Mouse (Mus musculus): ENCODE data around the gene Ccdc43.
"Not testable (repeated sequence)": the region's sequence is repeated elsewhere in the genome, so short reads cannot be mapped to it uniquely, and the experiment has no call there.

Gene Ccdc43

GRCm38 (mm10) chr11:102697338-102698017 is at the start of gene Ccdc43:
TSS of gene Ccdc43 (minus strand) at chr11:102697782.
- peak; percentile 80 to 85 for DNase-seq (ENCODE audit: low spot score in 2 of 2)

- DNase-seq (ENCODE audit: low spot score in 2 of 2) = no peak
Measured at GRCm38 (mm10) chr11:102744746-102745145, 47.2 kb upstream of the Ccdc43 start.

DNA sequence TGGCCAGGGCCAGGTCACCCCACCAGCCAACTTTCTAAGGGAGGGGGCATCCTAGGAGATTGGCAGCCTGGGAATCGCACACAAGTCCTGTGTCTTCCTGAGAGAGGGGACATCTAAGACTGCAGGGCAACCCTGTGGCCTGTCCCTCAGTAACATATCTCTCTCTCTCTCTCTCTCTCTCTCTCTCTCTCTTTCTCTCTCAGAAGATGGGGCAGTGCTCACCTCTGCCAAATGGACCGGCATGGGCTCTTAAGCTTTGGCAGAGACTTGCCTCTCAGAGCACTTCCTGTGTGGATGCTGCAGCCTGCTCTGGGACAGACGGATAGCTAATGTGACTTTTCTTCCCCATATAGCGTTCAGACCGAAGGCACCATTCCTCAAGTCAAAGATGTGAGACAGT is 45.3 kb upstream of the Ccdc43 start:
- DNase-seq (ENCODE audit: low spot score in 2 of 2) = no peak

GRCm38 (mm10) chr11:102742066-102742465 is 44.5 kb upstream of the Ccdc43 start:
- DNase-seq (ENCODE audit: low spot score in 2 of 2) = no peak

- DNase-seq (ENCODE audit: low spot score in 2 of 2) = no peak
Measured at GRCm38 (mm10) chr11:102741129-102741950, 43.8 kb upstream of the Ccdc43 start.

DNA sequence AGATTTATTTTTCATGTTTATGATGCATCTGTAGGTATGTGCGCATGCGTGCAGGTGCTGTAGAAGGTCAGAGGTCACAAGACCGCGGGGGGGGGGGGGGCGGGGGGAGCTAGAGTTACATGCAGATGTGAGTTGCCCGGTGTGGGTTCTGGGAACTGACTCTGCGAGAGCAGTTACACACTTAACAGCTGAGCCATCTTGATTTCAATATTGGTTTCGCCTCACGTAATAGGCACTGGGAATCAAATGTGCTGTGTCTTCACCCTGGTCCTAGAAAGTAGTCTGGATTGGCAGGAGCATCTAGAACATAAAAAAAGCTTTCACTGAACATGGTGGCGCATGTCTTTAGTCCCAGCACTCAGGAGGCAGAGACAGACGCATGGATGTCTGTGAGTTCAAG is 43.1 kb upstream of the Ccdc43 start:
- DNase-seq (ENCODE audit: low spot score in 2 of 2) = no peak

- DNase-seq (ENCODE audit: low spot score in 2 of 2) = no peak
Measured at GRCm38 (mm10) chr11:102739278-102739966, 41.8 kb upstream of the Ccdc43 start.

GRCm38 (mm10) chr11:102738046-102738445 is 40.5 kb upstream of the Ccdc43 start:
- no peak for DNase-seq (ENCODE audit: low spot score in 2 of 2)

DNA sequence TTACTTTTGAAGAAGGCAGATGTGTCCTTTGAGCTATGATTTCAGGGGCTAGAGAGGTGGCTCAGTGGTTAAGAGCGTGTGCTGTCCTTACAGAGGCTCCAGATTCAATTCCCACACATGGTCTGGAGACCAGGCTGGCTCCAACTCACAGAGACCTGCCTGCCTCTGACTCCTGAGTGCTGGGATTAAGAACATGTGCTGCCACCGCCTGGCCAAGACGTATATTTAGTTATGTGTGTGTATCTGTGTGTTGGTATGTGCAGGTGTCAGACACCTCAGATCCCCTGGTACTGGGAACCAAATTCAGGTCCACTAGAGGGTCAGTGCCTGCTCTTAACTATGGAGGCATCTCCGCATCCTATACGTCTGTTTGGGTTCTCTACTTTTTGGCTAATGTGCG is 37.4 kb upstream of the Ccdc43 start:
- no peak for DNase-seq (ENCODE audit: low spot score in 2 of 2)

- DNase-seq (ENCODE audit: low spot score in 2 of 2) = no peak
Measured at GRCm38 (mm10) chr11:102733146-102733545, 35.6 kb upstream of the Ccdc43 start.

DNA sequence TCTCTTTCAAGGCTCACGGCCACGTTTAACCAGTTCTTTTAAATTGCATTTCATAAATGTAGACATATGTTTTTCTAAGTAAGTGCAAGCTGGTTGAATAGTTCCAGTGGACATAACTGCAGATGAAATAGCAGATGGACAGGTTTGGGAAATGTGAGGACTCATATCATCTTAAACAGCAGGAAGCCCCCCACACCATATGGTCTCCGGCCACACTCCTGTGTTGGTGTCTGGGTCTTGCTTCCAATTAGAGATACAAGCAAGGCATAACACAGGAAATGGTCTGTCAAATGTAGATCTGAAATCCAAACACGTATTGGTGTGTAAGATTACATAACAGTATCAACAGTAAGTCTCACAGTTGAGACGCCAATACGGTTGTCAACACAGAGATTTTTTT is 33.8 kb upstream of the Ccdc43 start:
- no peak for DNase-seq (ENCODE audit: low spot score in 2 of 2)

- DNase-seq (ENCODE audit: low spot score in 2 of 2) = no peak
Measured at GRCm38 (mm10) chr11:102729835-102730234, 32.3 kb upstream of the Ccdc43 start.

- DNase-seq (ENCODE audit: low spot score in 2 of 2) = no peak
Measured at GRCm38 (mm10) chr11:102728614-102729013, 31.0 kb upstream of the Ccdc43 start.

DNA sequence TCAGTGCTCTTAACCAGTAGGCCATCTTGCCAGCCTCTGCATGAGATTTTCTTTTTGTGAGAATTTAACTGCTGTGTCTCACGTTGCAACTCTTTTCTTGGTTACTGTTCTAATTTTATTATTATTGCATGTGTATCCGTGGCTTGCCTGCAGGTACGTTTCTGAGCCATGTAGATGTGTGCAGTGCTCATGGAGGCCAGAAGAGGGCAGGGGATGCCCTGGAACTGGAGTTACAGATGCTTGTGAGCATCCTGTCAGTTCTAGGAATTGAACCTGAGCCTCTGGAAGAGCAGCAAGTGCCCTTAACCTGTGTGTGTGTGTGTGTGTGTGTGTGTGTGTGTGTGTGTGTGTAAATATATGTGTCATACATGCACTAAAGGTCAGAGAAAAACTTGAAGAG is 28.0 kb upstream of the Ccdc43 start:
- no peak for DNase-seq (ENCODE audit: low spot score in 2 of 2)

- DNase-seq (ENCODE audit: low spot score in 2 of 2) = no peak
Measured at GRCm38 (mm10) chr11:102716135-102716534, 18.6 kb upstream of the Ccdc43 start.

GRCm38 (mm10) chr11:102714578-102714977 is 17.0 kb upstream of the Ccdc43 start:
- DNase-seq (ENCODE audit: low spot score in 2 of 2) = not testable (repeated sequence)

GRCm38 (mm10) chr11:102712411-102712810 is 14.8 kb upstream of the Ccdc43 start:
- DNase-seq (ENCODE audit: low spot score in 2 of 2) = no peak

DNA sequence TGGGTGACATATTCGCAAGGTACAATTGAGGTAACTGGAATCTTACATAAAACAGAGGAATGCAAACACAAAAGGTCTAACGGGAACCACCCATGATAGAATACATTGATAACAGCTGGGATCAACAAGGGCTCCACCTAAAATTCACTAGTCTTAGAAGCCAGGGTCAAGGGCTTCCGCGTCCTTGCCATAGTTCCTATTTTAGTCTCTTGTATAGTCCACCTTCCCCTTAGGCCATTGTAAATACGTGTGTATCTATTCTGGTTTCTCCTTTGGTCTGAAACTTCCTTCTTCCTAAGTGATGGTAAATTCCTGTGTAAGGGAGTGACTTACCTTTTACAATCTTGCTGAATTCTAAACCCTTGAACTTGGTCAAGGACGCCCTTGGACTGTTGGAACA is 4.6 kb upstream of the Ccdc43 start:
- DNase-seq (ENCODE audit: low spot score in 2 of 2) = not testable (repeated sequence)

GRCm38 (mm10) chr11:102698018-102698476 is 465 bp upstream of the Ccdc43 start:
- DNase-seq (ENCODE audit: low spot score in 2 of 2) = no peak

DNA sequence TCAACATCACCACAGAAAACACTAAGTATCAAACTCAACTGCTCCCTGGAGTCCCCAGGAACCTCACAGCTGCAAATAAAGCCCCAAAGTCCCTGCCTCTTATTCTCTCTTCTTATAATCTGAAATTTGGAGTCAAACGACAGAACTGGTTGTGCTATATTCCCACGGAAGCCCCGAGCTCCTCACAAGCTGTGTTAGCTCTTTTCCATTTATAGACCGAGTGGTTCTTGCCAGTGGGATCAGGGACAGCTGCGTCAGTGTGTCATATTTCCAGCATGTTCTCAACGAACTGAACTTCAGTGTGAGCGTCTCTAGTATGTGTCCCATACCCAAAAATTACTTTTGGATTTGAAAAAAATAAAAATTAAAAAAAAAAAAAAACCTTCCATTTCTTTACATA is 2.3 kb downstream of the Ccdc43 start:
- no peak for DNase-seq (ENCODE audit: low spot score in 2 of 2)

GRCm38 (mm10) chr11:102690162-102690561 is 7.4 kb downstream of the Ccdc43 start:
- DNase-seq (ENCODE audit: low spot score in 2 of 2) = peak in 1 of 2 experiments; percentile 58

GRCm38 (mm10) chr11:102665637-102666435 is 31.7 kb downstream of the Ccdc43 start:
- no peak for DNase-seq (ENCODE audit: low spot score in 2 of 2)
